Mouse (Mus musculus) ES-Bruce4 (cell line): ENCODE results near the gene Txlnb.

Source experiments
- CTCF ChIP-seq: IDR thresholded peaks from one replicate; pipeline ENCODE4 v1.8.1; 2011; ENCODE audit warnings: low read depth, low read length
- EP300 ChIP-seq: IDR thresholded peaks from 2 replicates; pipeline ENCODE4 v1.6.1; 2011; ENCODE audit warnings: low read depth, low read length; ENCODE audit not compliant: insufficient read depth
- POLR2A ChIP-seq: IDR thresholded peaks from one replicate; pipeline ENCODE4 v1.8.1; 2011; ENCODE audit warnings: low read length; ENCODE audit not compliant: insufficient read depth

GRCm38 (mm10) chr10:17795227-17795626, 799 bp upstream of the Txlnb start:
- no peak for TF ChIP-seq POLR2A
- no peak for TF ChIP-seq CTCF
- TF ChIP-seq EP300: no peak
